Mouse (Mus musculus) heart, embryonic 14.5 days (tissue): ENCODE measurements around the gene Btbd35f3. TPM values are rescaled to one million over a fixed set of nuclear protein-coding genes. Genes with fewer than 3 reads are reported as not detected.
"Not testable (repeated sequence)": the region's sequence is repeated elsewhere in the genome, so short reads cannot be mapped to it uniquely, and the experiment has no call there.

ENCODE experiments used
- ATAC-seq: fragments of 200-750 bp; cut with Nextera tagmentation; 2 replicates; pipeline ENCODE4 v1.8.0; 2017; ENCODE audit warnings: low read depth, moderate TSS enrichment; ENCODE audit not compliant: insufficient number of reproducible peaks, insufficient read depth, low FRiP score
- H3K27ac ChIP-seq, 2 experiments: fragments of 200-500 bp in 1 of 2; fragments of 300-500 bp in 1 of 2; sonication (generic) in 1 of 2; replicated peaks in 1 of 2; 2 replicates each; pipeline ENCODE4 v1.5.1; 2012 to 2014; ENCODE audit warnings: low read depth in 2 of 2, low read length in 2 of 2, control low read depth in 1 of 2, mild to moderate bottlenecking in 1 of 2, mixed read lengths in 1 of 2; ENCODE audit not compliant: control insufficient read depth in 1 of 2, insufficient read depth in 1 of 2
- H3K27me3 ChIP-seq: fragments of 300-500 bp; sonication (generic); 2 replicates; pipeline ENCODE4 v1.6.1; 2014; ENCODE audit warnings: mild to moderate bottlenecking, low read length, control low read depth; ENCODE audit not compliant: control insufficient read depth, insufficient read depth
- H3K36me3 ChIP-seq: fragments of 300-500 bp; sonication (generic); 2 replicates; pipeline ENCODE4 v1.6.1; 2014; ENCODE audit warnings: mild to moderate bottlenecking, control low read depth, low read length, mixed read lengths; ENCODE audit not compliant: control insufficient read depth, insufficient read depth
- H3K4me1 ChIP-seq, 2 experiments: fragments of 200-500 bp in 1 of 2; fragments of 300-500 bp in 1 of 2; sonication (generic) in 1 of 2; 2 replicates each; pipeline ENCODE4 v1.6.1; 2012 to 2014; ENCODE audit warnings: low read length in 2 of 2, control low read depth in 1 of 2, mixed read lengths in 1 of 2; ENCODE audit not compliant: control insufficient read depth in 2 of 2, insufficient read depth in 2 of 2
- H3K4me2 ChIP-seq: fragments of 300-500 bp; sonication (generic); 2 replicates; pipeline ENCODE4 v1.6.1; 2014; ENCODE audit warnings: mild to moderate bottlenecking, low read length
- H3K4me3 ChIP-seq, 2 experiments: fragments of 200-500 bp in 1 of 2; fragments of 300-500 bp in 1 of 2; sonication (generic) in 1 of 2; 2 replicates each; pipeline ENCODE4 v1.5.1; 2012 to 2014; ENCODE audit warnings: low read length in 2 of 2, mild to moderate bottlenecking in 2 of 2, control low read depth in 1 of 2, low read depth in 1 of 2, moderate library complexity in 1 of 2; ENCODE audit not compliant: control insufficient read depth in 1 of 2, insufficient read depth in 1 of 2
- H3K9ac ChIP-seq: fragments of 300-500 bp; sonication (generic); 2 replicates; pipeline ENCODE4 v1.6.1; 2014; ENCODE audit warnings: mild to moderate bottlenecking, low read length
- H3K9me3 ChIP-seq: fragments of 300-500 bp; sonication (generic); 2 replicates; pipeline ENCODE4 v1.6.1; 2016; ENCODE audit warnings: low read length, control low read depth; ENCODE audit not compliant: control insufficient read depth
- WGBS: fragments of 180-500 bp; shearing (Covaris S2); extraction: QIAGEN DNeasy Blood & Tissue Kit; methylation state at CpG from one replicate; pipeline ENCODE4 v1.1.7; 2014; 5-methylcytosine and 5-hydroxymethylcytosine counted together
- polyA plus RNA-seq: library from polyadenylated mRNA; unstranded; fragments of >200 nt; fragmentation: Nextera tagmentation; extraction: Ambion mirVana; gene quantifications from 2 replicates; pipeline ENCODE4 v1.2.1, GENCODE M21; 2014

Gene Btbd35f3
- not detected in 2 replicates for polyA plus RNA-seq

GRCm38 (mm10) chrX:4037374-4037773 is at the start of gene Btbd35f3:
Gene Btbd35f3 (plus strand): TSS chrX:4037674.
- not testable (repeated sequence) for H3K4me3 ChIP-seq, H3K4me2 ChIP-seq, H3K27me3 ChIP-seq, H3K9me3 ChIP-seq, H3K9ac ChIP-seq, ATAC-seq, H3K4me1 ChIP-seq, H3K27ac ChIP-seq, H3K36me3 ChIP-seq
- WGBS = no CpG with 5 or more reads among the region's 3 CpGs

Other genes starting within 250 kb of the Btbd35f3 start
- gene Btbd35f16, start 80.7 kb upstream of the Btbd35f3 start, polyA plus RNA-seq = not detected in 2 replicates
- not detected in 2 replicates for gene Btbd35f28, start 158.9 kb downstream of the Btbd35f3 start, polyA plus RNA-seq